Mouse (Mus musculus): ENCODE results near the gene Cfd. TPM values are rescaled to one million over a fixed set of nuclear protein-coding genes. Genes with fewer than 3 reads are reported as not detected.

Cfd gene
- polyA plus RNA-seq, 2 experiments from 2014 or later = not detected

- no peak for ATAC-seq
Observed at GRCm38 (mm10) chr10:79886611-79887010, 4.0 kb upstream of the Cfd start.

GRCm38 (mm10) chr10:79889386-79889785 lies 1.3 kb upstream of the Cfd start:
- ATAC-seq = no peak

- ATAC-seq = peak; percentile 71
Observed at GRCm38 (mm10) chr10:79892451-79893118, 1.9 kb downstream of the Cfd start.

GRCm38 (mm10) chr10:79896306-79896705 lies 5.7 kb downstream of the Cfd start:
- no peak for ATAC-seq

- ATAC-seq = no peak
Observed at GRCm38 (mm10) chr10:79896814-79897213, 6.2 kb downstream of the Cfd start.

GRCm38 (mm10) chr10:79897316-79898245 lies 6.9 kb downstream of the Cfd start:
- peak; percentile 33 for ATAC-seq

GRCm38 (mm10) chr10:79900951-79901410 lies 10.3 kb downstream of the Cfd start:
- ATAC-seq = no peak

GRCm38 (mm10) chr10:79906712-79907111 lies 16.1 kb downstream of the Cfd start:
- no peak for ATAC-seq

GRCm38 (mm10) chr10:79907415-79907814 lies 16.8 kb downstream of the Cfd start:
- ATAC-seq = no peak

- peak; percentile 91 for ATAC-seq
Observed at GRCm38 (mm10) chr10:79908167-79909091, 17.8 kb downstream of the Cfd start, which contains the start of gene Med16. Med16 (minus strand) TSS chr10:79908923.

GRCm38 (mm10) chr10:79909092-79909922 lies 18.7 kb downstream of the Cfd start:
- peak; percentile 27 for ATAC-seq

- ATAC-seq = no peak
Observed at GRCm38 (mm10) chr10:79910556-79910955, 19.9 kb downstream of the Cfd start, which contains the start of gene Gm26602. Gm26602 (plus strand) TSS chr10:79910856.

- ATAC-seq = no peak
Observed at GRCm38 (mm10) chr10:79912412-79912811, 21.8 kb downstream of the Cfd start.

- no peak for ATAC-seq
Observed at GRCm38 (mm10) chr10:79914131-79914947, 23.7 kb downstream of the Cfd start.

- no peak for ATAC-seq
Observed at GRCm38 (mm10) chr10:79914948-79915596, 24.4 kb downstream of the Cfd start.

GRCm38 (mm10) chr10:79916081-79916480 lies 25.4 kb downstream of the Cfd start:
- no peak for ATAC-seq

GRCm38 (mm10) chr10:79916808-79917531 lies 26.3 kb downstream of the Cfd start, which contains the start of gene Kiss1r:
Kiss1r (plus strand) TSS chr10:79916971.
- peak; percentile 87 for ATAC-seq

GRCm38 (mm10) chr10:79917532-79918100 lies 27.0 kb downstream of the Cfd start:
- ATAC-seq = no peak
